Mouse (Mus musculus) T-helper 1 cell (primary cell): ENCODE results near the gene Ifrd1.

Experiments used
- in situ Hi-C: fragments of 300-600 bp; cut with MboI, MseI; formaldehyde crosslinking; loops from one replicate; pipeline ENCODE4 v1.15.1; 2025; ENCODE audit warnings: high pct_unique_total_duplicates

Gene Ifrd1

DNA sequence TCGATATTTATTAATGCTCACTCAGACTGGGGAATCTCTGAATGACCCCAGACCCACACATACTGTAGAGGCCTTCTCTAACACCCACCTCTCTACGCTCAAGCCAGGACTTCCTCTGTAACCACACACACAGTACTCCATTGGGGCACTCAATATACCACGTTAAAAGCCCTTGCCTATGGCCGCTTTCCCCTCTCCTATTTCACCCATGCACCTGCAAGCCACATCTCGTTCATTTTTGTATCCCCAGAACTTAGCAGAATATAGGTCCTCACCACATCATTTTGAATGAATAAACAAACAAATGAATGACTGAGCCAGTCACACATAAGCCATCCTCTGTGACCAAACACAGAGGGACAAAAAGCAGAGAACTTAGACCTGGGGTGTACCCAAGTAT is 3.4 kb downstream of the Ifrd1 start:
- in situ Hi-C loops = loop anchor here (10.0 kb wide), 1 partner anchor 200 kb away; the partner anchor contains the start of genes Dock4 and Zfp277

DNA sequence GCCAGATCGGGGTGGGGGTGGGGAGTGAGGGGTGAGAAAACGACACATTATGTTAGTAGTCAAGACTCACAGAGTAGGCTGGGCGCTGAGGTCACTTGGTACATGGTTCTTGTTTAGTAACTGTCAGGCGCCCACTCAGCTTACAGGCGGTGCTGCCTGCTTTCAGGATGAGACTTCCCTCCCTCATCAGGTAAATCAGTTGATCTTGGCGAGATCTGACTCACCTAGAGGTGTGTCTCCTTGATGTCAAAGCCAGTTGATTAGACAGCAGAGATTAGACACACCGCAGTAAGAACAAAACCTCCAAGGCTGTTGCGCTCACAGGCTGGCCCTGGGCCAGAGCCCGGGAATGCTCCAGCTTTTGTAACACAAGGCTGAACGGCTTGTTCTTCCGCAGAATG is 4.5 kb downstream of the Ifrd1 start:
- in situ Hi-C loops = loop anchor here (10.0 kb wide), 1 partner anchor 201 kb away; the partner anchor contains the start of genes Dock4 and Zfp277

DNA sequence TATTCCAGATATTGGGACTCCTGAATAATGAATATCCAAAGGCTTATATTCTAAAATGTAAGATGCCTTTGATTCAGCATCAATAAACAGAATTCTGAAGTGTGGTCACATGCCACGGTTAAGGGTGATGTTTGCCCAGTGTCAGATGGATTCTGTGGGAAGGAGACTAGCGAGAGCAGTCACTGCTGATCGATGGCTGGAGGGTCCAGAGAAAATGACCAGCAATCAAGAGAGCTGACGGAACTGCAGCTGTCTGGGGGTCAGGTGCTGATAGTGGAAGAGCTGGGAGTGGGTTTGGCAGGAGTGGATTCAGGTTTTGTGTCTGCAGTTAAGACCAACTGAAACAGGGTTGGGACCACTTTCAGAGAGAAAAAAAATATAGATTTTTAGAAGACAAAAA is 5.1 kb downstream of the Ifrd1 start:
- in situ Hi-C loops = loop anchor here (10.0 kb wide), 1 partner anchor 202 kb away; the partner anchor contains the start of genes Dock4 and Zfp277

DNA sequence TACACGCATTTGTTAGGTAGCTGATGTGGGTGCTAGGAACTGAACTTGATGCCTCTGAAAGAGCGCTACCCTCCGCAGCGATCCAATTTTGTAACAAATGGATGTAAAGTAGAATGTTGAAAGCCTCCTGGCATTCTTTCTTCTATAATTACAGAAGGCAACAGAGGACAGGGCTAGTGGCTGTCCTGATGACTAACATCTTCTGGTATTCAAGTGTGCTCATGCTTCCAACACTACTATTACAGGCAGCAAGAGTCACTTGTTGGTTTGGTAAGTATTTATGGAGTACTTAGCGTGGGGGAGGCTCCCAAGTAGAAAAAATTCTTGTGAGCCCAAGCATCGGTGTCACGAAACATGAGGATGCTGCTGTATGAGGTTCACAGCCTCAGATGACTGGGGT is 9.1 kb downstream of the Ifrd1 start:
- in situ Hi-C loops = no loop called here

DNA sequence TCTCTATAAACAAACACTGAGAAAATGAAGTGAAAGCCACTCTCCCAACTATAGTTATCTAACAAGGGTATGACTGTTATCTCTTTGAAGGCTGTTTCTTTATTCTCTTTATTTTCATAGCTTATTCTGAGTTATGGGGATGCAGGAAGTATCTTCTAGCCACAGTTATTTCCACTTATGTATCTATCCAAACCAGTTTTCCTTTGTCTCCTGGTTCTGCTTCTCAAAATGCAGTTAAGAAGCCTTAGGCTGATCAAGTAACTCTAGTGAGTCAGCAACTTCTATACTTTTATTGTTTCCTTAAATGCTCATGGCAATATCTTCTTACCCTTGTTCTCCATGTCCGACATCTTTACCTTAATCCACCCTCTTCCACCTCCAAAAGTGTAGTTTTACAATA is 16.1 kb downstream of the Ifrd1 start:
- in situ Hi-C loops = no loop called here

DNA sequence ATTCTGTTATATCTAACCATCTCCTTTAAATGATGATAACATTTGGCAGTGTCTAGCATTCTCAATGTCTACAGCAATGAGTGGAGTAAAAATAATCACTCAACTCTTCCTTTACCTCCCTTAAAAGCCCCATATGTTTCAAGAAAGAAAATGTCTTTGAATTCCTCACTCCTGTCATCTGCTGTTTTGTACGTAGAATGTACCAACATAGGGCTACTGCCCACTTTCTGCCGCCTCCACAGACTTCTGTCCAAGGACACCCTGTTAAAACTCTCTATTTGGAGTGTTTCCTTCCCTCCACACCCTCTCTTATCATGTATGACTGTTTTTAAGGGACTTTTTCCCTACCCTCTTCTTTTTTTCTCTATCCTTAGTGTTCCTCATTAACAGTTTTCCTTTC is 16.7 kb downstream of the Ifrd1 start:
- in situ Hi-C loops = no loop called here

DNA sequence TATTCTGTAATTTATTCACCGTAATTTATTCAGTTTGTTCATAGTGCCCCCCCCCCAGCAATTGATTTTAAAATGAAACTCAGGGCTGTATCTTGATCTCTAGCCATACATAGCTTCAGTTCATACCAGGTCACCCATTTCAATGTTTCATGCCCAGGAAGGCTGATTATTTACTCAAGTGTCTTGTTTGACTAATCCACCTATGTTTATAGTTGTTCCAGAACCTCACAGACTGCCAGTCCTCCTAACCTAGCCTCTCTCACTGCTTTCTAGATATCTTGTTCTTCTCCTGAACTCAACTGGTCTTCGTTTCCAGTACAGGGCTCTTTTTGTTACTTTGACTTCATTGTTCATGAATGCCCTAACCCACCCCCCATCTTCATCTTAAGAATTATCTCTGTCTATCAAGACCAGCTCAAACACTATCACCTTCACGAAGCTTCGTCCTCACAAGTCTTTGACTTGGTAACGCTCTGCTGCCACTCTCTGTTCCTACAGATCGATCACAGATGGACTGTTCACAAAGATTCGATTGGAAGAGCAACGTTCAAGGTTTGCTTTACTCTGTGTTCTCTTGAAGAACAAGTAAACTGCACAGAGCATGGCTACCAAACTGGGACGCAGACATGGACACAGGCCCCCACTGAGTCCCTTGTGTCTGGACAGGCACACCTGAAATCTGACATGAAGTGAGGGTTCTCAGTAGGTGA is 24.0 kb downstream of the Ifrd1 start:
- in situ Hi-C loops = no loop called here

DNA sequence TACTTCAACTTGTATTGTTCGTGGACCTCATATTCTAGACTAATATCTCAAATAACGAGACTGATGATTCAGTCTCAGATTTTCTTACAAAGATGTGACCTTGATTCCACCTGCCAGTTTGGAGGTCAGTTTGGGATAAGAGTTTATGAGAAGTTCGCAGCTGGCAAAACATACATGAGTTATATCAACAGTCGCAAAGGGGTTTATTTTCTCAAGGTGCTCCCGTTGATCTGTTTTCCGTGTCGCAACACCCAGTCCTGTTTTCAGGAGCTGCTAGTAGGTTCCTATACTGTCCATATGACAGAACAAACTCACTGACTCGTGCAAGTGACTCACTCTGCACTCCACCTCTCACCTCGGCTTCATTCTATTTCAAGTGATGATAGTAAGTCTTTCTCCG is 24.6 kb downstream of the Ifrd1 start:
- in situ Hi-C loops = no loop called here

DNA sequence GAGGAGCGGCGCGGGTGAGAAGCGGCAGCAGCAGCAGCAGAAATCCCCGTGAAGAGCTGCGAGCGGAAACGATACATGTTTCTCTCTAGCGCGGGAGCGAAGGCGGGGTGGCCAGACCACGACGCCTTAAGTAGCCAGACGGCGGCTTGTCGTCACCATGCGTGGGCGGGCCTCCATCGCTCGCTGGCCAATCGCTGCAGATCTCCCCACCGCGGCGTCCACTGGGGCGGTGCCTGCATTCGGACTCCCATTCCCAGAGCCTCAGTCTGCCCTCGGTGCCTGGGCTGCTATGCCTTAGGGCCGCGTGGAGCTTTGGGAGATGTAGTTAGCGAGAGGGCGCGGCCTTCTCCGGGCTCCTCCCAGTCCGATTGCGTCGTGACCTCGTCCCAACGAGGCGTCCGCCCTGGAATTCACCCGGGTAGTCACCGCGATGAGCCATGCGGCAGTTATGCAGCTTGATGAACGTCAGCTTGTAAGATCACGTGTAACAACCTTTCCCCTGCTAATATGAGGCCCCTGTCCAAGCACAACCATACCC is 25.2 kb downstream of the Ifrd1 start:
- in situ Hi-C loops = no loop called here

DNA sequence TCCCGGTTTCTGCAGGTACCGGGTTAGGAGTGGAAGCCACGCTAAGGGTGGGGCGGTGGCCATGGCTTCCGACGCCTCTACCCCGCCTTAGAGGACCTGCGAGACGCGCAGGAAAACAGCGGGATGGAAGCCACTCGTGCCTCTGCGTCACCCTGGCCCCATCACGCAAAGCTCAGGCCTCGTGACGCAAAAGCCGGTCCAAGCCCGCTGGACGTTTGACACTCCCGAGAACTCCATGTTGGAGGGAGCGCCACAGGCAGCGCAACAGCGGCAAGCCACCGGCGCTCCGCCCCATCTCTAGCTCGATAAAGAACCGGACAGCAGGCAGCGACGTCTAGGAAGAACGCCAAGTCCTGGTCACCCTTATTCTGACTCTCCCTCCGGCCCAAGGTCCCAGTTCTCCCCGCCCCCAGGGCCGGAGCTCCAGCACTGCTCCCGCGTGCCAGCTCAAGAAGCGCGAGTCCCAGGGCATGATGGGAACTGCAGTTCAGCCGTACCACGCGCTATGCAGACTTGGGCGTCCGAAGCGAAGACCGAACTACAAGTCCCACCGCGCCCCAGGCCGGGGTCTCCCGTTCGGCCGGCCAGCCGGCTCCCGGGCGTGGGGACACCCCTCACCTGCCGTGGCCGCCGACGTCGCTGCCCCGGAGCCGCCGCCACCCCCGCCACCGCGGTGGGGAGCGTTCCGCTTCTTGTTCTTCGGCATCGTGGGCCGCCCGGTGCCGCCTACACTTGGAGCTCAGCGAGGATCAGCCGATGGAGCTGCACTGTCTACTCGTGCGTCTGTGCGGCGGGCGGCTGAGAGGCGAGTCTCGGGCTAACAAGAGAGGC is 25.8 kb downstream of the Ifrd1 start:
- in situ Hi-C loops = no loop called here

DNA sequence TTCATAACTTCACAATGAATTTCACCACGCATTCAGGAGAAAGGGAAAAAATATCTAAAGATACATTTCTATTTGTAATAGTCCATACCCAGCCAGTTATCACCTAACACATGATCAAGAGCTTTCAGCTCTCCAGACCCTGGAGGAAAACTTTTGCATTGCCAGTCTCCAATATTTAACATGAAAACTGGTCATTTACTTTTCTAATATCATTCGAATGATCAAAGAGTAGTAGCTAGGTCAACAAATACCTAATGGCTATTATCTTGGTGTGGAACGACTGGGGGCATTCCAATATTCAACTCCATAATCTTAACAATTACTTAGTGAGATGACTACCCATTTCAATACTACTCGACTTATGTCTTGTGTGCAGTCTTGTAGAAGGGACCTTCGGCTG is 26.7 kb downstream of the Ifrd1 start:
- in situ Hi-C loops = no loop called here

DNA sequence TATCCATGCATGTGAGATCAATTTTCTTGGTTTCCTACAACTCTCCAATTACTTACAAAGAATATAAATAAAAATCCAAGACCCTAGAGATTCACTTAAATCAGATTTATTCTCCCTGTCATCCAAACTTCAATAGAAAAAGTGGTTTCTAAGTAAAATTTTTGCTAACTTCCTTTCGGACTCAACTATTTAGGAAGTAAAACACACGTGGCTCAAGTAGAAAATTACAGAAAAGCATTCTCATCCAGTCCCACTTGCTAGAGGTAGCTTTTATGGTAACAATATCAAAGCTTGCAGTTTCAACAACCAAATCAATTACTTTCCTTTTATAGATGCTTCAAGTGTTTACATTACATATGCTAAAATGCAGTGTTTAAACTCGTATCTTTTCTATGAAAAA is 27.4 kb downstream of the Ifrd1 start:
- in situ Hi-C loops = no loop called here

DNA sequence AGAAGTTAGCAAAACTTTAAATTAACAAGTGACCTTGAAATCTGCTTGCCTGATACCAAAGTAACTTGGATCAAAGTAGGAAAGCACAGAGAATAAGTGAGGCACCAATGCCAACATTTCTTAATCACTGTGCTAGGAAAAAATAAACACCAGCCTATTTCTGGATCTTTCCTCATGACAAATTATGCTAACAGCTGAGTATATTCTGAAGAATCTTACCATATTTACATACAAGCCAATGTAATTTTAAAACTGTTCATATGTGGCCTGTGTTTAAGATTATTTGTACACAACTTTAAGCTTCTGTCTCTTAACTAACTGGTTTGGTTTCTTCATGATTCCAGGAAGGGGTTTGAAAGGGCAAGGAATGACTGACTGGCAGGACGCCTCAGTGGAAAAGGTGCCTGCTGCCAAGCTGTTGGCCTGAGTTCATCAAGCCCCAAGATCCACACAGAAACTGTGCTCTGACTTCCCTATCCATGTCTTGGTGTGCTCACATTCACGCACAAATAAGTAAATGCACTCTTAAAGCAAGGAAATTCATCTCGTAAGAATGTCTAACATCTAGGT is 28.2 kb downstream of the Ifrd1 start:
- in situ Hi-C loops = no loop called here

DNA sequence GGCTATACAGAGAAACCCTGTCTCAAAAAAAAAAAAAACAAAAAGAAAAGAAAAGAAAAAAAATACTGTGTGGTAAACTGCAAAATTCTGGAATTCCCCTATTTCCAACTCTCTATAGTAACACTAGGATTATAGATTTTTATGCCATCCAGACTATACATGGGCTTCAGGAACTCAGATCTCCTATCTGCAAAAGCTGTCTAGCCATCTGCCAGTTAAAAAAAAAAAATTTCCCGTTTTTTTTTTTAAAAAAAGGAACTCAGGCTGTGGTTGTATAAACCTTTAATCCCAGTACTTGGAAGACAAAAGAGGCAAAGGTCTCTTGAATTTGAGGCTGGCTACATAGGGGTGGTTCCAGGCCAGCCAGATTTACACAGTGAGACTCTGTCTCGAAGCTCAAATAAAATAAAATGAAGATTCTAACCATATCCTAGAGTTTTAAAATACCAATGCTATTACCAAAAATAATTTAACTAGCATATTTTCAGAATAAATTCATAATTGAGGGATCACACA is 29.8 kb downstream of the Ifrd1 start:
- in situ Hi-C loops = no loop called here

DNA sequence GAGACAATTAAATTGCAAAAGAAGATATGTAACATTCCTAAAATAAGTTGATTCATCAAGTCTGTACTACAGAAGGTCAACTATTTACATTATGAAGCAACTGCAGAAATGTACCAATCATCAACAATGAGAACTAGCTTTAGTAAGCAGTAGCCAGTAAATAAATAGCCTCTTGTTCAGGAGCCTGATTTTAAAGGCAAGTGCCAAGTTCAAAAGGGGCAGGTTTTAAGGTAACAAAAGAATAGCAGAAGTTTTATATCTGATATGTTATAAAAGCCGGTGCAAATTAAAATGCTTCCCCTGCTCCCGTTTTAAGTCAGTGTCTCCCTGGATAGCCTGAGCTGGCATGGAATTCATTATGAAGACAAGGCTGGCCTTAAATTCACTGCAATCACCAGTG is 30.5 kb downstream of the Ifrd1 start:
- in situ Hi-C loops = no loop called here

DNA sequence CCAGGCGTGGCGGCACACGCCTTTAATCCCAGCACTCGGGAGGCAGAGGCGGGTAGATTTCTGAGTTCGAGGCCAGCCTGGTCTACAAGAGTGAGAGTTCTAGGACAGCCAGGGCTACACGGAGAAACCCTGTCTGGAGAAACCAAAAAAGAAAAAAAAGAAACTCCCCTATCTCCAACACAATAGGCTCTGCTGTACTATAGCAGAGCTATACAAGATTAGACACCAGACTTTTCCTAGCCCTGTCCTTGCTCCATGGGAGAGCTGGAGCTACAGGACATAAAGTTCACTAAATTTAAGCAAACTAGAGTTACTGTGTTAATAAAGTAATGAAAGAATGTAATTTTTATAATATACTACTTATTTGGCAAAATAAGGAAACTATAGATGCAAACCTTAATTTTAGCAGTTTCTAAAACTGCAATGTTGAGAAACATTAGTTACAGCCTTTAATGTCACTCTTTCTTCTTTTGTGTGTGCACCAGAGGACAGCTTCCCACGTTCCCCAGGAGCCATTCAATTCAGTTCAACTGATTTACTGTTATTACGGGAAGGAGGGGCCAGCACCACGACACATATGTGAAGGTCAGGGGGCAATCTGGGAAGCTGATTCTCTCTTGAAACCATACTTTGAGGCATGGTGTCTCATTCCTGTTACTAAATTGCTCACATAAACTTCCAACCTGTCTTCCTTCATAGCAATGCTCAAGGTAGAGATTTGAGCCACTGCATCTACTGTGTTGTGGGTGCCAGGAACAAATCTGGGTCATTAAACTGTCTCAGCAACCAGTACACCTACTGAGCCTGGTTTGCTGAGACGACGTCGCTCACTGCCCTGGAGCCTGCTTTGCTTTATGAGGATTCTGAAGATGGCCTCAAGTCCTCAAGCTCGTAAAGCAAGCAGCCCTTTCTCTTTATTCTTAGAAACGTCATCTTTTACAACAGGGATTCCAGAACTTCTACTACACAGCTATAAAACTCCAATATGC is 33.1 kb downstream of the Ifrd1 start:
- in situ Hi-C loops = no loop called here

DNA sequence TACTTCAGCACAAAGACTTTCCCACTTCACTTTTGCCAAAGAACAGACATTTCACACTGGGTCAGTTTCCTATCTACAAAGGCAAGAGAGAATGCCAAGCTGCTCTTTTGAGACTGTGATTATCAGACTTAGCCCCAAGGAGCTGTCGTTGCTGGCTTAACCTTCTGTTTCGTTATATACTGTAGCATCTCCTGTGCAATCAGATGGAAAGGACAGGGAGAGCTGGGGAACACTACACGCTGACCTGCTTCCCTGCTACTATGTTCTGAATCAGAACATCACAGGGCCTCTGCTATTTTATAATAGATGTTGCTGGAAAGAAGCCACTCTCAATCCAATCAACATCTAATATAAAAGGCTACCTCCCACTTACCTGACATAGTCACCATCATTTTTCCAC is 39.3 kb downstream of the Ifrd1 start:
- in situ Hi-C loops = no loop called here

DNA sequence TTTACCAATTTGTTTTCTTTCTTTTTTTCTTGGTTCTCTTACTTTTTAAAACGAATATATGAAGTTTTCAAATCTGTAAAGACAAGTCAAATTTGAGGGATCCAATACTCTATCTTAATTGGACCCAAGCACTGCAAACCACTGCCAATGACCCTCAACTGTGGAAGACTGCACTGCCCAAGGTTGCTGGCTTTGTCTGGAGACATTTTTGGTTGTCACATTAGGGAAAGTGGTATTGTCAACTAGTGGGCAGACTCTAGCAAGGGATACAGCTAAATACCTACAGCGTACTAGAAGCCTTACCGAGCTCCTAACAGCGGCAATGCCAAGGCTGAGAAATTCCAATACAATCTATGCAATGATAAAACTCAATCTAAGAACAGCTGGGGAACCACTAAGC is 40.4 kb downstream of the Ifrd1 start:
- in situ Hi-C loops = no loop called here

DNA sequence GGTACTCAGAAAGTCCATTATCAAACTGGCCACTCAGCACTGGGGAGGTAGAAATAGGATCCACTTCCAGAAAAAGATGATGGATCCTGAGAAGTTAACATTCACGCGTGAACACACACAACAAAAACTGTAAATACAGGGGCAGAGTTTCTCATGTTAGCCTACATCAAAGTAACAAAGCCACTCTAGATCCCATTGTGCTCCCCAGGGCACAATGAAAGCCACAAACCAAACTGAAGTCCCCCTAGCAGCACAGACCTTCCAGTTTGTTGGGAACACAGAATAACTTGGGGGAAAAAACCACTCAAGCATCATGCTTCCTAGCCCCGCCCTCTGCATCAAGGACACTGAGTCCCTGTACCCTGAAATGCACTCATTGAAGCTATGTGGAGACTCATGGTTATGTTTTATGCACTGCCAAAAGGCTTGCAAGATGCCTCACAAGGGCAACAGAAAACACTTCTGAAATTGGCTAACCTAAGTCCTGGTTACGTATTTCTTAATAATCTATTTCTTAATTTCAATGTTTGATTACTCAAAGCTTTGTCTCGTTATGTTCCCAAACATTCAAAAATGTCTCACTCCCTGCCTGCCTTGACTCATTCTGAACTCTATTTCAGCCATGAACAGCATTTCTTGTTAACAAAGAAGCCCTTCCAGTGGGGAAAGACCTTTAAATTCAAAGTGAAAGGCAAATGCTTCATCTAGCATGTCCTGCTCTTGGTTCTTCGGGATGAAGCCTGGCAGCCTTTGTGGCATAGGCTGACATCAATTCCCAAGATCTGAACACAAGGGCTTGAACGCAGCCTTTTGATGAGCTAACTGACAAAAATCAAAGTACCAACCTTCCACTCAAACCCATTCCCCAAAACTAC is 45.9 kb downstream of the Ifrd1 start:
- in situ Hi-C loops = no loop called here
